Mouse (Mus musculus): ENCODE measurements at regions not wholly inside any gene's neighbourhood (a gene's known extent, or its start where the extent isn't known, plus 50 kb on each side); places are given as distances from the start of the nearest gene placed in this dataset.
A peak's percentile ranks its signal among the peaks of the same experiment; 100 is the strongest.

DNA sequence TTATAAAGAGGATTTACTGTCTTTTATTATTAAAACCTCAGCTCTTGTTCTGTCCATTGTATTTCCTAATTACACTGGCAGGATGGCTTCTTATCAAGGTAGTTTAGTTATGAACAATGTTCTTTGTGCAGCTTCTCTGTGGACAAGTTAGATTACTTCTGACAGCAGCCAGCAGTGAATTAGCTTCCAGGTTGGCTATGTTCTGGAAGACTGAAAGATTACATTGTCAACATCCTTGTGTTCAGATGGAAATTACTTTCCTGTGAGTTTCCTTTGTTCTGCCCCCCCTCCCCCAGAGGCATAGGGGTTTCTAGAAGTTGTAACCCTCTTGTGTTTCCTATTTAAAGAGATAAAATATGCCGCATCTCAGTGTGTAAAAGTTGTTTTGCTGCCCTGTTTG is 846.1 kb downstream of the Car8 start:
- no peak for ATAC-seq
- Histone ChIP-seq H3K9me3 (ENCODE audit: control insufficient read depth, low read length) (no peaks in the 10 kb centered on the region), H3K4me2 (ENCODE audit: low read depth, low read length) (no peak overlapping the region), H3K36me3 (ENCODE audit: control insufficient read depth, insufficient read depth, low read length) (no peaks in the 10 kb centered on the region), H3K9ac (ENCODE audit: low read depth, low read length) (no peak overlapping the region), H3K4me3 (ENCODE audit: low read length) (no peak overlapping the region), H3K27ac (ENCODE audit: low read length) (no peak overlapping the region), H3K4me1 (ENCODE audit: control insufficient read depth, insufficient read depth, low read length) (no peaks in the 10 kb centered on the region), H3K27me3 (replicated peaks; ENCODE audit: control insufficient read depth, insufficient read depth, low read length) (no peaks in the 10 kb centered on the region)
- WGBS = 67% methylated on average over 1 of the region's 1 CpGs

DNA sequence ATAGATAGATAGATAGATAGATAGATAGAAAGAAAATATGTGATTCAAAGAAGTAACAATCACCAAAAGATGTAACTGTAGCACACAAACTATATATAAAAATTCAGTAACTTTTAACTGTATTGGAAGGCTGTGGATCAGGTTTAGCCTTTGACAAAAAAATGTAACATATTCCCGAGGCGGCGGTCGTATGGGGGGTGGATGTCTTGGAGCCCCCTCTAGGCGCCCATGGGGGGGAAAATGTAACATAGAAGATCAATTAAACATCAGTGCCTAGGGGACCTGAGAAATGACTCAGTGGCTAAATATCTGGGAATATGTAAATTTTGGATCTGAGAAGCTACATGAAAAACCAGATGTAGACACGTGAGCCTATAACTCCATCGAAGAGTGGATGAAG is 847.2 kb downstream of the Car8 start:
- 85% methylated on average over 7 of the region's 7 CpGs for WGBS
- Histone ChIP-seq H3K9ac (ENCODE audit: low read depth, low read length) (no peak overlapping the region), H3K4me3 (ENCODE audit: low read length) (no peak overlapping the region), H3K27me3 (replicated peaks; ENCODE audit: control insufficient read depth, insufficient read depth, low read length) (no peaks in the 10 kb centered on the region), H3K9me3 (ENCODE audit: control insufficient read depth, low read length) (no peaks in the 10 kb centered on the region), H3K27ac (ENCODE audit: low read length) (no peak overlapping the region), H3K4me2 (ENCODE audit: low read depth, low read length) (no peak overlapping the region), H3K36me3 (ENCODE audit: control insufficient read depth, insufficient read depth, low read length) (no peaks in the 10 kb centered on the region), H3K4me1 (ENCODE audit: control insufficient read depth, insufficient read depth, low read length) (no peaks in the 10 kb centered on the region)
- ATAC-seq = no peak

DNA sequence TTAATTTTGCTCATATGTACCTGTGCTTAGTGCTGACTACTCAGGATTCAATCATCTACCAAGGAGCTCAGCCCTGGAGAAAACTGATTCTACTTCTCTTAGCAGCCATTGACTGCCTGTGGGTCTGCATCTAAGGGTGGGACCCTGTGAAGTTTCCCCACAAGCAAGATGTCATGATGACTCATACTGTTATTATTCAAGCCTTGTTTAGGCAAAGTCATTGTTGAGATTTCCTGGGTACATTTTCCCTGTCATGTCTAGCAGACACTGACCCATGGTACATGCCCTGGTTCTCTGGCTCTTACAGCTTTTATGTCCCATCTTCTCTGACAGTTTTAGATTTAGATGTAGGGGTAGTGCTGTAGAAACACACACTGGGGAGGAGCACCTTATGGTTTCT is 853.8 kb downstream of the Car8 start:
- no peak overlapping the region for H3K9ac ChIP-seq (ENCODE audit: low read depth, low read length)
- no peaks in the 10 kb centered on the region for H3K36me3 ChIP-seq (ENCODE audit: control insufficient read depth, insufficient read depth, low read length)
- H3K27ac ChIP-seq (ENCODE audit: low read length) = no peak overlapping the region
- H3K4me3 ChIP-seq (ENCODE audit: low read length) = no peak overlapping the region
- ATAC-seq = no peak
- no peaks in the 10 kb centered on the region for H3K9me3 ChIP-seq (ENCODE audit: control insufficient read depth, low read length)
- no peaks in the 10 kb centered on the region for H3K27me3 ChIP-seq (replicated peaks; ENCODE audit: control insufficient read depth, insufficient read depth, low read length)
- H3K4me1 ChIP-seq (ENCODE audit: control insufficient read depth, insufficient read depth, low read length) = no peaks in the 10 kb centered on the region
- H3K4me2 ChIP-seq (ENCODE audit: low read depth, low read length) = no peak overlapping the region

DNA sequence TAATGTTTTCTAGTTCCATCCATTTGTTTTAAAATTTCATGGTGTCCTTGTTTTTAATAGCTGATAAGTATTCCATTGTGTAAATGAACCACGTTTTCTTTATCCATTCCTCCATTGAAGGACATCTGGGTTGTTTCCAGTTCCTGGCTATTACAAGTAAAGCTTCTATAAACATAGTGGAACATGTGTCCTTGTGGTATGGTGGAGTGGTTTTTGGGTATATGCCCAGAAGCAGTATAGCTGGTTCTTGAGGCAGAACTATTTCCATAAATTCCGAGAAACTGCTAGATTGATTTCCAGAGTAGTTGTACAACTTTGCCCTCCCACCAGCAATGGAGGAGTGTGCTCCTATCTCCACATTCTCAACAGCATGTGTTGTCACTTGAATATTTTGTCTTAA is 858.8 kb downstream of the Car8 start:
- Histone ChIP-seq H3K9me3 (ENCODE audit: control insufficient read depth, low read length) (no peaks in the 10 kb centered on the region), H3K4me2 (ENCODE audit: low read depth, low read length) (no peak overlapping the region), H3K27me3 (replicated peaks; ENCODE audit: control insufficient read depth, insufficient read depth, low read length) (no peaks in the 10 kb centered on the region), H3K27ac (ENCODE audit: low read length) (no peak overlapping the region), H3K36me3 (ENCODE audit: control insufficient read depth, insufficient read depth, low read length) (no peaks in the 10 kb centered on the region), H3K4me3 (ENCODE audit: low read length) (no peak overlapping the region), H3K4me1 (ENCODE audit: control insufficient read depth, insufficient read depth, low read length) (no peaks in the 10 kb centered on the region), H3K9ac (ENCODE audit: low read depth, low read length) (no peak overlapping the region)
- 41% methylated on average over 2 of the region's 2 CpGs for WGBS
- ATAC-seq = peak; percentile 44

DNA sequence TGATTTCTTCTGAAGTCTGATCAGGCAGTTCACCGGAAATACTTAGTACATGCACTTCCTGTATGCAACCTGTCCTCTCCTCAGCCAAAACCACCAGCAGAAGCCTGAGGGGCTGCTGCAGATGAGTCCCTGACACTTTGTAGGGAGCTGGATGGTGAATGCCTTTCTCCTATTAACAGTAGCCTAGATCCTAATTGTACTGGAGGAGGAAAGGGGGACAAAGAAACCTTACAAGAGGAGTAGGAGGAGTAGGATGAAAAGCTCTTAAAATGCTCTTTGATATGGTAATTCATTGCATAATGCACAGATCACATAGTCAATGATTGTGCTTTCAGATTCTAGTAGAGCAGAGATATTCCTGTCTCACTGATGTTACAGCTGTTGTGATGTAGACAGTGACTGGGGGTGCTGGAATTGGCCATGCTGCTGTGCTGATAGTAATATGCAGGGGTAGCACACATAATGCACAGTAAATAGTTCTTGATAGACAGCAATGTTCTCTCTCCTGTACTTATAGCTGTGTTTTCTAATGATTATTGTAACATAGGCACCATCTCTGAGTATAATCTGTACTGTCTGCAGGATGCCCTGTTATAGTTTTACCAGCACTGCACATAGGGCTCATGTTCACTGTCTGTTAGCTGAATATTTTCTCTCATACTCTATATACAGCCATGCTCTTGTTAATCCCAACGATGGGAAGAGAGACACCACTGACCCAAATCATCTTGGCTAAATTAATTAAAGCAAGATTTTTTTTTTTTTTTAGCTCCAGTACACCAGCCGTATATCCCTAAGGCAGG is 874.4 kb downstream of the Car8 start:
- no peak overlapping the region for H3K9ac ChIP-seq (ENCODE audit: low read depth, low read length)
- no peaks in the 10 kb centered on the region for H3K36me3 ChIP-seq (ENCODE audit: control insufficient read depth, insufficient read depth, low read length)
- no peak for ATAC-seq
- 87% methylated on average over 3 of the region's 3 CpGs for WGBS
- no peaks in the 10 kb centered on the region for H3K27me3 ChIP-seq (replicated peaks; ENCODE audit: control insufficient read depth, insufficient read depth, low read length)
- no peaks in the 10 kb centered on the region for H3K4me1 ChIP-seq (ENCODE audit: control insufficient read depth, insufficient read depth, low read length)
- no peak overlapping the region for H3K27ac ChIP-seq (ENCODE audit: low read length)
- no peak overlapping the region for H3K4me3 ChIP-seq (ENCODE audit: low read length)
- no peak overlapping the region for H3K4me2 ChIP-seq (ENCODE audit: low read depth, low read length)
- H3K9me3 ChIP-seq (ENCODE audit: control insufficient read depth, low read length) = no peaks in the 10 kb centered on the region

DNA sequence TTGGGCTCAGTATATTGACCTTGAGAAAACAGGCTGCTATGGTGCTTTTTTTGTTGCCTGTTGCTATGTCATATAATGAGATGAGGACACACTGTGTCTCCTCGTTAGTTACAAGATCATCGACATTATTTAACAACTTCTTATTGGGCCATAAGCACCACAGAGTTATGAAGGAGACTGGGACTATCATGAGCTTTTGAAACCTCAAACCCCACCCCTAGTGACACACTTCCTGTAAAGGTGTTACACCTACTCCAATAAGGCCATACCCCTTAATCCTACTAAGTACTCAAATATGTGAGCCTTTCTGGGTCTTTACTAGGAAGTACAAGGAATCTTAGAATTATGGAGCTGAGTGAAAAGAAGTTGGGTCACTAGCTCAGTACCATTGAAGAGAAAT is 875.3 kb downstream of the Car8 start:
- no peaks in the 10 kb centered on the region for H3K4me1 ChIP-seq (ENCODE audit: control insufficient read depth, insufficient read depth, low read length)
- H3K4me3 ChIP-seq (ENCODE audit: low read length) = no peak overlapping the region
- no peaks in the 10 kb centered on the region for H3K9me3 ChIP-seq (ENCODE audit: control insufficient read depth, low read length)
- H3K27me3 ChIP-seq (replicated peaks; ENCODE audit: control insufficient read depth, insufficient read depth, low read length) = no peaks in the 10 kb centered on the region
- no peak for ATAC-seq
- no peaks in the 10 kb centered on the region for H3K36me3 ChIP-seq (ENCODE audit: control insufficient read depth, insufficient read depth, low read length)
- WGBS = 98% methylated on average over 2 of the region's 2 CpGs
- H3K4me2 ChIP-seq (ENCODE audit: low read depth, low read length) = no peak overlapping the region
- H3K9ac ChIP-seq (ENCODE audit: low read depth, low read length) = no peak overlapping the region
- H3K27ac ChIP-seq (ENCODE audit: low read length) = no peak overlapping the region

DNA sequence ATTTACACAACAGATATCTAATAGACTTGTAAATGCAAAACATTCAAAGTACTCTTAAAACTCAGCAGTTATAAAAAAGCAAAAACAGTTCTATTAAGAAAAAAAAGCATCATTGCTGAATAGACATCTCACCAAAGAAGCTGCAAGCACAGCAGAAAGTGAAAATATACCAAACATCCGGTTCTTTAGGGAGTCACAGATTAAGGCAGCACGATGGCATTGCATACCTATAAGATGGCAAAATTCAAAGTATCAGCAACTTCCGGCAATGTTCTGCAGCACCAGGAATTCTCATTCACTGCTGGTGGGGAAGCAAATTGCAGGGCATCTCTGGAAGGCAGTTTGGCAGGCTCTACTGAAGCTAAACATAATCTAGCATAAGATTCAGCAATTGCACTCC is 882.6 kb downstream of the Car8 start:
- no peak overlapping the region for H3K4me3 ChIP-seq (ENCODE audit: low read length)
- H3K27ac ChIP-seq (ENCODE audit: low read length) = no peak overlapping the region
- H3K36me3 ChIP-seq (ENCODE audit: control insufficient read depth, insufficient read depth, low read length) = no peaks in the 10 kb centered on the region
- H3K9me3 ChIP-seq (ENCODE audit: control insufficient read depth, low read length) = no peaks in the 10 kb centered on the region
- H3K27me3 ChIP-seq (replicated peaks; ENCODE audit: control insufficient read depth, insufficient read depth, low read length) = no peaks in the 10 kb centered on the region
- no peaks in the 10 kb centered on the region for H3K4me1 ChIP-seq (ENCODE audit: control insufficient read depth, insufficient read depth, low read length)
- ATAC-seq = no peak
- H3K9ac ChIP-seq (ENCODE audit: low read depth, low read length) = no peak overlapping the region
- no peak overlapping the region for H3K4me2 ChIP-seq (ENCODE audit: low read depth, low read length)
- WGBS = 83% methylated on average over 3 of the region's 3 CpGs

DNA sequence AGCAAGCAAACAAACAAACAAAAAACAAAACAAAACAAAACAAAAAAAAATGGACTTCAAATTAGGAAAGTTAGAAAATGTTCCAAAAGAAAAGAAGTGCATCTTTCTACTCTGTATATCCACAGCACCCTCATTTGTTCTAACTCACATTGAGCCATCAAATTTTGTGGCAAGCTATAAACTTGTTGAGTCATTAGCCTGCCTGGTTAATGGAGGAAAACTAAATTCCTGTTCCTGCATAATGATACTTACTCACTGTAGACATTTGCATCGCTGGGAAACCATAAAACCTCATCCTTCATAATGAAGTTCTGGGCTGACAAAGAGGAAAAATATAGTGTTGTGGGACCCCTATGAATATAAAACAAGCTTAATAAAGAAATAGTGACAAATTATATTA is 891.5 kb downstream of the Car8 start:
- Histone ChIP-seq H3K9ac (ENCODE audit: low read depth, low read length) (no peak overlapping the region), H3K9me3 (ENCODE audit: control insufficient read depth, low read length) (no peaks in the 10 kb centered on the region), H3K4me1 (ENCODE audit: control insufficient read depth, insufficient read depth, low read length) (no peaks in the 10 kb centered on the region), H3K4me2 (ENCODE audit: low read depth, low read length) (no peak overlapping the region), H3K27me3 (replicated peaks; ENCODE audit: control insufficient read depth, insufficient read depth, low read length) (no peaks in the 10 kb centered on the region), H3K36me3 (ENCODE audit: control insufficient read depth, insufficient read depth, low read length) (no peaks in the 10 kb centered on the region), H3K27ac (ENCODE audit: low read length) (no peak overlapping the region), H3K4me3 (ENCODE audit: low read length) (no peak overlapping the region)
- 83% methylated on average over 1 of the region's 1 CpGs for WGBS
- no peak for ATAC-seq

DNA sequence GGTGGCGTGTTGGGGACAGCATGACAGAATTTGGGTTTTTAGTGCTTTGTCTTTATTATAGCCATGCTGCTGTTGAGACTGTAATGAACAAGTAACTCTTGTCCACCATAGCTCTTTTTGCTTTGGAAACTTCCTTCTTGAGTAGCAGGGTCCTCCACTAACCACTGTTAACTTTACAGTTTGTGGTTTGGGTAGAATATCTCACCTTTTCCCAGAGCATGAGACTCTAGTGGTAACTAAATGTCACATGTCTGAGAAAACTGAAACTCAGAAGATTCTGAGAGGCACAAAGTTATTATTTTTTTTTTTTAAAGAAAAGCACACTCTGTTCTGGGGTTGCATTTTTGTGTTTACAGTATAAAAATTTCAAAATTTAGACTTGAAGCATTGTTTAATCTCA is 897.7 kb downstream of the Car8 start:
- ATAC-seq = no peak
- H3K4me1 ChIP-seq (ENCODE audit: control insufficient read depth, insufficient read depth, low read length) = no peaks in the 10 kb centered on the region
- H3K9me3 ChIP-seq (ENCODE audit: control insufficient read depth, low read length) = no peaks in the 10 kb centered on the region
- H3K27me3 ChIP-seq (replicated peaks; ENCODE audit: control insufficient read depth, insufficient read depth, low read length) = no peaks in the 10 kb centered on the region
- no peak overlapping the region for H3K4me3 ChIP-seq (ENCODE audit: low read length)
- H3K4me2 ChIP-seq (ENCODE audit: low read depth, low read length) = no peak overlapping the region
- H3K9ac ChIP-seq (ENCODE audit: low read depth, low read length) = no peak overlapping the region
- H3K36me3 ChIP-seq (ENCODE audit: control insufficient read depth, insufficient read depth, low read length) = no peaks in the 10 kb centered on the region
- H3K27ac ChIP-seq (ENCODE audit: low read length) = no peak overlapping the region
- WGBS = 97% methylated on average over 1 of the region's 1 CpGs

DNA sequence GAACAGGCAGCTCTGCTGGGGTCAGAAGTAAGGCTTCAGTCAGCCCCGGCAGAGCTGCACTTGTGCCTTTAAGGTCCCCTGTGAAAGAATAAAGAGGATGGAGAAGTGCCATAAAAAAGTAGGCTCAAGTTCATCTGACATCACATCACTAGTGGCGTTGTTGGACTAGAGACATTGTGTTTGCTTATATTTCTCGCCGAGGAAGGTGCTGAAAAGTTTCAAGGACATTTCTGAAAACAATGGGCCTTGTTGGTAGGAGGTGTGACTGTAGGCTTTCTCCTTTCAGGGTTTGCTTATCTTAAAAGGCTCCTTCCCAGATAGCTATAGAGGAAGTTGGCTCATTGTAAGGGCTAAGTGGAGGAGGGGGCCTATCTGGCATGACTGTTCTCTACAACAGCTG is 924.6 kb downstream of the Car8 start:
- no peak overlapping the region for H3K27ac ChIP-seq (ENCODE audit: low read length)
- H3K4me2 ChIP-seq (ENCODE audit: low read depth, low read length) = no peak overlapping the region
- peak; percentile 63 for ATAC-seq
- no peaks in the 10 kb centered on the region for H3K36me3 ChIP-seq (ENCODE audit: control insufficient read depth, insufficient read depth, low read length)
- no peak overlapping the region for H3K4me3 ChIP-seq (ENCODE audit: low read length)
- H3K9ac ChIP-seq (ENCODE audit: low read depth, low read length) = no peak overlapping the region
- 0 out of 2 replicates have a peak, but pooled peaks cover 3% of the 10 kb centered on the region for H3K4me1 ChIP-seq (ENCODE audit: control insufficient read depth, insufficient read depth, low read length)
- WGBS = 48% methylated on average over 4 of the region's 4 CpGs
- H3K27me3 ChIP-seq (replicated peaks; ENCODE audit: control insufficient read depth, insufficient read depth, low read length) = no peaks in the 10 kb centered on the region
- no peaks in the 10 kb centered on the region for H3K9me3 ChIP-seq (ENCODE audit: control insufficient read depth, low read length)
